Mouse (Mus musculus) E14TG2a.4 (cell line): Measurements from ENCODE around the gene Nudt16l1.
A peak's percentile ranks its signal among the peaks of the same experiment; 100 is the strongest.

Experiments
- H3K27me3 ChIP-seq: 2 replicates; pipeline ENCODE4 v1.6.1; 2014; ENCODE audit warnings: low read length, control low read depth; ENCODE audit not compliant: insufficient read depth
- H3K36me3 ChIP-seq: 2 replicates; pipeline ENCODE4 v1.6.1; 2014; ENCODE audit warnings: low read length, control low read depth; ENCODE audit not compliant: insufficient read depth
- H3K4me1 ChIP-seq: replicated peaks from 2 replicates; pipeline ENCODE4 v1.6.1; 2014; ENCODE audit warnings: low read depth, low read length, control low read depth
- H3K4me3 ChIP-seq: replicated peaks from 2 replicates; pipeline ENCODE4 v1.5.1; 2014; ENCODE audit warnings: mild to moderate bottlenecking, low read length
- H3K9me3 ChIP-seq: 2 replicates; pipeline ENCODE4 v1.6.1; 2014; ENCODE audit warnings: low read length, control low read depth
- CTCF ChIP-seq: conservative IDR thresholded peaks from 2 replicates; pipeline ENCODE4 v1.5.1; 2014; ENCODE audit warnings: low read length
- NANOG ChIP-seq: IDR thresholded peaks from 2 replicates; pipeline ENCODE4 v1.6.1; 2014; ENCODE audit warnings: borderline replicate concordance, low read length, mixed read lengths
- POU5F1 ChIP-seq: IDR thresholded peaks from 2 replicates; pipeline ENCODE4 v1.6.1; 2014; ENCODE audit warnings: low read length, borderline replicate concordance

Gene Nudt16l1

GRCm38 (mm10) chr16:4901167-4901566 is 37.4 kb upstream of the Nudt16l1 start:
- Histone ChIP-seq H3K27me3 (no peaks in the 10 kb centered on the region), H3K4me1 (peaks cover 54% of the 10 kb centered on the region), H3K9me3 (no peaks in the 10 kb centered on the region), H3K36me3 (peaks cover 5% of the 10 kb centered on the region), H3K4me3 (no peak overlapping the region)
- TF ChIP-seq CTCF (no peak), POU5F1 (no peak), NANOG (no peak)

- H3K4me1 ChIP-seq: peaks cover 48% of the 10 kb centered on the region
- no peak for TF ChIP-seq NANOG
- TF ChIP-seq POU5F1: no peak
- TF ChIP-seq CTCF: no peak
- H3K36me3 ChIP-seq: peaks cover 6% of the 10 kb centered on the region
Measured at GRCm38 (mm10) chr16:4902390-4902789, 36.2 kb upstream of the Nudt16l1 start.

GRCm38 (mm10) chr16:4903491-4904102 is 35.0 kb upstream of the Nudt16l1 start:
- Histone ChIP-seq H3K4me1 (peaks cover 49% of the 10 kb centered on the region), H3K4me3 (no peak overlapping the region), H3K36me3 (peaks cover 9% of the 10 kb centered on the region), H3K27me3 (no peaks in the 10 kb centered on the region), H3K9me3 (no peaks in the 10 kb centered on the region)
- TF ChIP-seq NANOG (no peak), CTCF (no peak), POU5F1 (no peak)

More at GRCm38 (mm10) chr16:4902390-4902789, 36.2 kb upstream of the Nudt16l1 start:
- Histone ChIP-seq H3K27me3 (no peaks in the 10 kb centered on the region), H3K4me3 (no peak overlapping the region), H3K9me3 (no peaks in the 10 kb centered on the region)

- Histone ChIP-seq H3K4me1 (peaks cover 46% of the 10 kb centered on the region), H3K36me3 (peaks cover 16% of the 10 kb centered on the region), H3K9me3 (no peaks in the 10 kb centered on the region), H3K27me3 (no peaks in the 10 kb centered on the region), H3K4me3 (no peak overlapping the region)
- TF ChIP-seq POU5F1 (no peak), CTCF (no peak), NANOG (no peak)
Measured at GRCm38 (mm10) chr16:4904878-4905277, 33.7 kb upstream of the Nudt16l1 start.

GRCm38 (mm10) chr16:4905591-4905990 is 33.0 kb upstream of the Nudt16l1 start:
- H3K27me3 ChIP-seq: no peaks in the 10 kb centered on the region
- H3K4me3 ChIP-seq: no peak overlapping the region
- TF ChIP-seq NANOG (no peak), CTCF (no peak), POU5F1 (no peak)
- no peaks in the 10 kb centered on the region for H3K9me3 ChIP-seq
- peaks cover 19% of the 10 kb centered on the region for H3K36me3 ChIP-seq
- H3K4me1 ChIP-seq: peaks cover 44% of the 10 kb centered on the region

GRCm38 (mm10) chr16:4906559-4906958 is 32.0 kb upstream of the Nudt16l1 start:
- Histone ChIP-seq H3K36me3 (peaks cover 29% of the 10 kb centered on the region), H3K4me1 (peaks cover 44% of the 10 kb centered on the region), H3K4me3 (no peak overlapping the region), H3K9me3 (no peaks in the 10 kb centered on the region), H3K27me3 (no peaks in the 10 kb centered on the region)
- TF ChIP-seq NANOG: no peak
- no peak for TF ChIP-seq POU5F1
- no peak for TF ChIP-seq CTCF

GRCm38 (mm10) chr16:4907386-4907785 is 31.2 kb upstream of the Nudt16l1 start:
- Histone ChIP-seq H3K4me1 (peaks cover 46% of the 10 kb centered on the region), H3K4me3 (no peak overlapping the region; the same call in 1 of the 2 replicates), H3K36me3 (peaks cover 35% of the 10 kb centered on the region), H3K9me3 (no peaks in the 10 kb centered on the region), H3K27me3 (no peaks in the 10 kb centered on the region)
- TF ChIP-seq NANOG (no peak), POU5F1 (no peak), CTCF (no peak)

- Histone ChIP-seq H3K4me3 (no peak overlapping the region; the same call in 1 of the 2 replicates), H3K36me3 (peaks cover 41% of the 10 kb centered on the region), H3K4me1 (peaks cover 52% of the 10 kb centered on the region), H3K9me3 (no peaks in the 10 kb centered on the region), H3K27me3 (no peaks in the 10 kb centered on the region)
- no peak for TF ChIP-seq NANOG
- TF ChIP-seq POU5F1: no peak
- TF ChIP-seq CTCF: no peak
Measured at GRCm38 (mm10) chr16:4907972-4908371, 30.6 kb upstream of the Nudt16l1 start.

GRCm38 (mm10) chr16:4909745-4910144 is 28.8 kb upstream of the Nudt16l1 start:
- Histone ChIP-seq H3K27me3 (no peaks in the 10 kb centered on the region), H3K4me1 (peaks cover 70% of the 10 kb centered on the region), H3K9me3 (no peaks in the 10 kb centered on the region), H3K36me3 (peaks cover 52% of the 10 kb centered on the region), H3K4me3 (no peak overlapping the region)
- TF ChIP-seq POU5F1 (no peak), CTCF (peak; percentile 94)
